Mouse (Mus musculus): ENCODE results near the gene Ttc30a1.
"Not testable (repeated sequence)": the region's sequence is repeated elsewhere in the genome, so short reads cannot be mapped to it uniquely, and the experiment has no call there.

The Ttc30a1 gene

GRCm38 (mm10) chr2:75982626-75983025 is 859 bp upstream of the Ttc30a1 start:
- no peak for DNase-seq

DNA sequence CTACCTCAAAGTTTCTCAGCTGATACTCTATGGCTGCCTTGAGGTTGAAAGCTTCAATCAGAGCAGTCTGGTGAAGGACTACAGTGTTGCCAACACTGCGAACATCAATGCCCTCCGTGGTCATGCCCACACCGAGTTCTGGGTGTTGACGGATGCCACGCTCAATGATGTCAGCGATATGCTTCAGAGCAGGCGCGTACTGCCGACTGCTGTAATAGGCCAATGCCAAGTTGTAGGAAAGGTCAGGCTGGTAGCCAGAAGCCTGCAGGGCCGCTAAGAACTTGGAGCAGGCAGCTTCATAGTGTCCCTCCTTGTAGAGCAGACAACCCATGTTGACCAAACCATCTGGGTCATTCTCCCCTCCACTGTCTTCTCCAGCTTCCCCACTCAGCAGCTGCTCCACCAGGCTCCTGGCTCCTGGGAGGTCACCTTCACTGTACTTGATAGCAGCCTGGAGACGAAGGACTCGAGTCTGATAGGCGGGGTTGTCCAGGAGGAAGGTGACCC is 781 bp downstream of the Ttc30a1 start:
- DNase-seq: peak; percentile 49

GRCm38 (mm10) chr2:75977752-75978368 is 3.9 kb downstream of the Ttc30a1 start, which contains the start of gene Ttc30a2:
Ttc30a2 (minus strand) TSS chr2:75978170.
- not testable (repeated sequence) for DNase-seq

DNA sequence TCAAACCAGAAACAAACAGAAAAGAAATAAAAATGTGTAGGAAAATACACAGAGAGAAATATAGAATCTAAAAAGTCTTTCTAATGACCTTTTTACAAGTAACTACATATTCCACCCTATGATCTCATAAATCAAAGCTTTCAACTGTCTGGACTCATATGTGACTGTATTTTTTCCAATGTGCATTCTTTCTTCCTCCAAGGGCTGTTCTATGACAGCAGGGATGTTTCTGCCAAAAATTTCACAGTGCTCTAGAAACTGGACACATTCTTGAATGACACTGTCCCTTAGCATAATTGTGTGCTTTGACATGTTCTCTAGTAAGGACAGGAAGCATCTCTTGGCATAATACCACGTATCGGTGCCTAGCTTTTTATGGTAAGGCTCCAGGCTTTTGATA is 5.7 kb downstream of the Ttc30a1 start:
- DNase-seq: not testable (repeated sequence)

DNA sequence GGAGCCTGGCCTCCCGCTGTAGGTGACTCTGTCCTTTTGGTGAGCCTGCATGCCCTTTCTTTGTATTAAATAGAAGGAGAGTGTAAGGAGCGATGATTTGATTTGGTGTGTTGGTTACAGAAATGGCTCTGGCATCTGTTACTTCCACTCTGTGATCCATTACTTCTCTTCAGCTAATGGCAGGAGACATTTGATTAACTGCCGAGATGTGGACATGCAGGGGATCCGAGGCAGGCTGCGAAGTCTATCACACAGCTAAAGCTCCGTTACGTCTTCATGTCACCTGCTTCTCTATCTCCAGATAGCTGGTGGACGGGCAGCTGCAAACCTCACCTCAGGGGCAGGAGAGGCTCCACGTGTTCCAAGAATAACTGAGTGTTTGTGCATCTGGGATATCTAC is 7.6 kb downstream of the Ttc30a1 start:
- DNase-seq: no peak

DNA sequence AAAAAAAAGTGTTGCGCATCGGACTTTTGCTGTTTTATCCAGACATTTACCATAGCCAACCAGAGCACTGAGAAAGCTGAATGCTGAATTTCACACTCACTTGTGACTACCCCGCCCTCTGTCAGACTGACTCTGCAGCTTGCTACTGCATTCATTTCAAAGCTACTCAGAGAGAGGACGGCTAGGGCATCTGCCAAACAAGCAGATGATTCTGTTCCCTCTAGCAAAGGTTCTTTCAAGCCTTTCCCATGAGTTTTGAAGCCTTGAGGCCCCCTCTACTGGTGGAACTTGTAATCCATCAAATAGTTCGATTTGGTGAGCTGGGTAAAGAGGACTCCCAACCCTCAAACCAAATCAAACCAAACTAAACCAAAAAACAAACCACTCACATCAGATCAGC is 16.8 kb downstream of the Ttc30a1 start:
- peak; percentile 55 for DNase-seq

GRCm38 (mm10) chr2:75964512-75964911 is 17.3 kb downstream of the Ttc30a1 start:
- peak; percentile 46 for DNase-seq

DNA sequence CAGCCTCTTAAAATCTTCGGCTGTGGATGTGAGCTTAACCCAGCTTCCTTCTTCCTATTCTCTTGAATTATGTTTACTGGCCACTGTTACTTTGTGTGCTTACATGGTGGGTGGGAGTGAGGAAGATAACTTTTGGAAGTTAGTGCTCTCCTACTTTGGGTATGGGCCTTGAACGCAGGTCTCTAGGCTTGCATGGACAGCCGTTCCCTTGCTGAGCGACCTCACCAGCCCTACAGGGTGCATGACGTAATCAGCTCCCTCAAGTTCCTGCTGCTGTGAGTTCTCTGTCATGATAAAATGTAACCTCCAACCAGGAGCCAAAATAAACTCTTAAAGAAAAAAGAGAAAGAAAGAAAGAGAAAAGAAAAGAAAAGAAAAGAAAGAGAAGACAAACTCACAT is 17.7 kb downstream of the Ttc30a1 start:
- DNase-seq: no peak

DNA sequence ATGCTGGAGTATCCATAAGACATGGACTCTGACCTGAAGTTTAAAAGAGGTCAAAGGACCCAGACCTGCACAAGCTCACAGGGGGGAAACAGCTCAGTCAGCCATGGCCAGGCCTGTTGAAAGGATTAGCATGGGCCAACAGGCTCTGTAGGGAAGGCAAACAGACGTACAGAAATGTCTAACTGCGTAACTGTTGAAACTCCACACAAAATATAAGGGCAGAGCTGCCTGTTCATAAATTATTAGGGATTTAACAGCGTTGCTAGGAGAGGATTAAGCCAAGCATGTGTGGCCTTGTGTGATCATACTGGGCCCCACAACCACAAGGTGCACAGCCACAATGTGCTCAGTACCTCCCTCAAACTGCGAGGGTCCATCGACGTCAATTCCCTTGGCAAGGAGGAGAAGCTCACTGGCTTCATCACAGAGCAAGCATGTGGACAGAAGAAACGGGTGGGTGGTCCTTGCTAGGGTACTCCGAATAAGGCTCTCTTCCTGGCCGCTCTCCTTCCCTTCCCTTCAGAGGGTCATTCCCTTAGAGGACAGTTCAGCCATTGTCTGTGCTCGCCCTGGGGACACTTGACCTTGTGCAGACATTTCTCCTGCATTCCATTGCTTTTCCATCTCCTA is 18.4 kb downstream of the Ttc30a1 start:
- no peak for DNase-seq

GRCm38 (mm10) chr2:75960366-75961330 is 21.1 kb downstream of the Ttc30a1 start:
- DNase-seq: no peak

DNA sequence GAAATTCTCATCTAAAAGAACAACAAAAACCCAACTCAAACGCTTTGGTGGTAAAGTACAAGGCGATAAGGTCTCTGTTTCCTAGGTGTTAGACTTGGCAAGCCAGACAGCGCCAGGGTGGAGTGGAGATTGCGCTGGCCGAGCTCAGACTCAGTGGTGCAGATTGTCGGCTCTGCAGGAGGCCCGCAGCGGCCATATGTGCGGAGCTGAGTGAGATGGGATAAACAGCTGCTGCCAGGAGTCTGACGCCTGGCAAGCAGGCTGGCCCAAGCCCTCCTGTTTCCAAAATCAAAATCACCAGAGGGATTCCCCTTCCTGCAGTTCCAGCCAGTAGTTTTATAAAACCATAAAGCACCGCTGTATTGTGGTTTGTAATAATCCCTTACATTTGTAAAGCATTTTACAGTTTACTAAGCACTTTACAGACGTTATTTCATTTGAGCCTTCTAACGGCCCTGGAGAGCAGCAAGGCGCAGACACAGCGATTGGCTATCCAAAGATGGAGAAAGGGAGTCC is 21.9 kb downstream of the Ttc30a1 start:
- peak; percentile 26 for DNase-seq

- no peak for DNase-seq
Measured at GRCm38 (mm10) chr2:75959183-75959849, 22.5 kb downstream of the Ttc30a1 start.

- DNase-seq: no peak
Measured at GRCm38 (mm10) chr2:75955709-75956108, 26.1 kb downstream of the Ttc30a1 start.

DNA sequence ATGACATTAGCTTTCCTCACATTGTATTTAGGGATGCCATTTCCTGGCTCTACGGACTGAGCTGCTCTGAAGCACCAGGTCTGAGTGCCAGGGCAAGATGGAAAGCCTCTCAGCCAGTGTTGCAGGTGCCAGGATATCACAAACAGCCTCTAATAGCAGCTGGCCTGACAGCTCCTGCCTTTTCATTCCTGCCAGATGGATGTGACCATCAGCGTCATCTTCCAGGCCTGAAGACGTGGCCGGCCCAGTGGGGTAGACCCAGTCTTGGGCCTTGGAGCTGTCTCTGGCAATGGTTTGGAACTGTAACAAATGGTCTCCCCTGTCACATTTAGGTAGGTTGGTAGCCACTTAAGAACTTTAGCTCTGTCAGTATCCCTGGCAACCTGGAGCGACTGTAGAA is 28.4 kb downstream of the Ttc30a1 start:
- DNase-seq: no peak

GRCm38 (mm10) chr2:75950685-75951084 is 31.1 kb downstream of the Ttc30a1 start:
- no peak for DNase-seq

- peak; percentile 80 for DNase-seq
Measured at GRCm38 (mm10) chr2:75938117-75939063, 43.4 kb downstream of the Ttc30a1 start, which contains the start of gene Ttc30b. Ttc30b (minus strand) TSS chr2:75938585.

DNA sequence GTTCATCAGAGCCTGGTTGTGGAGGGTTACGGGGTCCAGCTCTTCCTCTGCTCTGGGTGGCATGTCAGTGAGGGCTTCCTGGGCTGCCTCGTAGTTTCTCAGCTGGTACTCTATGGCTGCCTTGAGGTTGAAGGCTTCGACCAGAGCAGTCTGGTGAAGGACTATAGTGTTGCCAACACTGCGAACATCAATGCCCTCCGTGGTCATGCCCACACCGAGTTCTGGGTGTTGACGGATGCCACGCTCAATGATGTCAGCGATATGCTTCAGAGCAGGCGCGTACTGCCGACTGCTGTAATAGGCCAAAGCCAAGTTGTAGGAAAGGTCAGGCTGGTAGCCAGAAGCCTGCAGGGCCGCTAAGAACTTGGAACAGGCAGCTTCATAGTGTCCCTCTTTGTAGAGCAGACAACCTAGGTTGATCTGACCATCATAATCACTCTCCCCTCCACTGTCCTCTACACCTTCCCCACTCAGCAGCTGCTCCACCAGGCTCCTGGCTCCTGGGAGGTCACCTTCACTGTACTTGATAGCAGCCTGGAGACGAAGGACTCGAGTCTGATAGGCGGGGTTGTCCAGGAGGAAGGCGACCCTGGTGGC is 44.1 kb downstream of the Ttc30a1 start:
- DNase-seq: peak; percentile 61

GRCm38 (mm10) chr2:75936685-75937084 is 45.1 kb downstream of the Ttc30a1 start:
- DNase-seq: not testable (repeated sequence)

DNA sequence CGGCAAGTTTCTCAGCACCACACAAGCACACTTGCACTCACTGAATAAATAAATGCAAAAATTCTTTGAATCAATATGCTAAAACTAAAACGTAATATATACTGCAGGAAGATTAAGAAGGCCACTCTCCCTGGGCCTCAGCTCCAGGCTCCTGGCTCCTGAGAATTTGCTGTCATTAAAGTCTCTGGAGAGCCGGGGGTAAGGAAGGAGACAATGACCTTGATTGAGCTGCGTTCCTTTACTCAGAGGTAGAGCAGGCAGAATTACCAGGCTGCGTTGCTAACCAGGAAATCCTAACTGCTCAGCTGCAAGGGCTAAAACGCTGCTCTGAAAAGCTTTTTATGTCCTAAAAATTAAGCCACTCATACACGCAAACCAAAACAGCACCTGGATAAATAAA is 48.2 kb downstream of the Ttc30a1 start:
- no peak for DNase-seq

GRCm38 (mm10) chr2:75930941-75931340 is 50.8 kb downstream of the Ttc30a1 start:
- DNase-seq: no peak

Measured in cerebellum, adult 11-12 months (tissue).